Mouse (Mus musculus) embryonic facial prominence, embryonic 12.5 days (tissue): ENCODE measurements around the gene Ctnnd2. TPM values are rescaled to one million over a fixed set of nuclear protein-coding genes. Genes with fewer than 3 reads are reported as not detected.
A peak's percentile ranks its signal among the peaks of the same experiment; 100 is the strongest.

Experiments
- ATAC-seq: fragments of 200-750 bp; cut with Nextera tagmentation; 2 replicates; pipeline ENCODE4 v1.8.0; 2017; ENCODE audit not compliant: insufficient number of reproducible peaks, insufficient read depth, low FRiP score, low TSS enrichment
- H3K27ac ChIP-seq: fragments of 300-500 bp; sonication (generic); 2 replicates; pipeline ENCODE4 v1.5.1; 2016; ENCODE audit warnings: mild to moderate bottlenecking
- H3K27me3 ChIP-seq: fragments of 300-500 bp; sonication (generic); 2 replicates; pipeline ENCODE4 v1.6.1; 2016; ENCODE audit warnings: mild to moderate bottlenecking, moderate library complexity
- H3K36me3 ChIP-seq: fragments of 300-500 bp; sonication (generic); 2 replicates; pipeline ENCODE4 v1.6.1; 2016; ENCODE audit warnings: mild to moderate bottlenecking
- H3K4me1 ChIP-seq: fragments of 300-500 bp; sonication (generic); 2 replicates; pipeline ENCODE4 v1.6.1; 2016
- H3K4me2 ChIP-seq: fragments of 300-500 bp; sonication (generic); replicated peaks from 2 replicates; pipeline ENCODE4 v1.6.1; 2016; ENCODE audit warnings: mild to moderate bottlenecking, moderate library complexity
- H3K4me3 ChIP-seq: fragments of 300-500 bp; sonication (generic); 2 replicates; pipeline ENCODE4 v1.5.1; 2016; ENCODE audit warnings: mild to moderate bottlenecking
- H3K9ac ChIP-seq: fragments of 300-500 bp; sonication (generic); 2 replicates; pipeline ENCODE4 v1.6.1; 2016; ENCODE audit warnings: mild to moderate bottlenecking, moderate library complexity
- H3K9me3 ChIP-seq: fragments of 300-500 bp; sonication (generic); 2 replicates; pipeline ENCODE4 v1.6.1; 2016; ENCODE audit warnings: mild to moderate bottlenecking, moderate library complexity
- WGBS: fragments of 180-500 bp; shearing (Covaris S2); methylation state at CpG from one replicate; pipeline ENCODE4 v1.1.7; 2016; 5-methylcytosine and 5-hydroxymethylcytosine counted together
- polyA plus RNA-seq: library from polyadenylated mRNA; unstranded; fragments of >200 nt; fragmentation: Nextera tagmentation; extraction: Ambion mirVana; gene quantifications from 2 replicates; pipeline ENCODE4 v1.2.1, GENCODE M21; 2016

The Ctnnd2 gene
- polyA plus RNA-seq, 1 experiment from 2014 or later: 13.5 TPM

DNA sequence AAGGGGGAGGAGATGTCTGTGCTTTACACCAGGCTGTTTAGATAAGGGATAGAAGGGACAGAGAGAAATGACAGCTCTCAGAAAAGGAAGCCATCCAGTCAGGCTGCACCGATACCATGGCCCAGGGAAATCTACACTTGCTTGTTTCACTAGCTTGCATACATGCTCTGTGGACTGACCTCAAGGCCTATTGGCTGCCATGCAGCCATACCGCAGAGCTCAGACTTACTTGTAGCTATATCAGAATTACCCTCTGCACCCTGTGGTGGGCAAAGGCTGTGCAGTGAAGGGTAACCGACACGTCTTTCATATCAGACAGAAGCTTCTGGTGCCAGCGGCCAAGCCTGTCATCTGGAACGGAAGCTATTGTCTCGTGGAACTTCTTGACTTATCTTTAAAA lies 604.5 kb downstream of the Ctnnd2 start:
- H3K4me3 ChIP-seq: no peak overlapping the region
- no peak overlapping the region for H3K9ac ChIP-seq
- H3K27ac ChIP-seq: no peak overlapping the region
- no peaks in the 10 kb centered on the region for H3K4me1 ChIP-seq
- WGBS: 87% methylated on average over 7 of the region's 7 CpGs
- no peak overlapping the region for H3K4me2 ChIP-seq
- no peaks in the 10 kb centered on the region for H3K9me3 ChIP-seq
- H3K27me3 ChIP-seq: no peaks in the 10 kb centered on the region
- H3K36me3 ChIP-seq: no peaks in the 10 kb centered on the region
- ATAC-seq: no peak

DNA sequence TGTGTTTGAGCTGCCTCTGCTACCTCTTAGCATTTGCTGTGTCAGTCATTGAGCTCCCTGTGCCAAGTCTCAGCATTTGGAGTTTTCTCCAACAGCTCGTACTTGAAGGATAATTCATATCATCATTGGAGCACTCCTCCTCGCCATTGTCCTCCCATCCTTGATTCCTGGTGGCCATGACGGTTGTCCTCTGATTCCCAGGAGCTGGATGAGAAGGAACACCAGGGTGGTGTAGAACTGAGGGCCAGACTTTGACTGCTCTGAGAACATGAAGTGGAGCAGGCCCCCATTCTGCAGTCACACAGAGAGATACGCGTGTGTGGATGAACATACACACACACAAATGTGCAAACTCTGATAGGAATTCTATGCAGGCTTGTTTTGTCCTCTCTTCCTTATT lies 605.4 kb downstream of the Ctnnd2 start:
- H3K9ac ChIP-seq: no peak overlapping the region
- no peaks in the 10 kb centered on the region for H3K36me3 ChIP-seq
- H3K4me1 ChIP-seq: no peaks in the 10 kb centered on the region
- no peak overlapping the region for H3K27ac ChIP-seq
- no peak overlapping the region for H3K4me2 ChIP-seq
- H3K27me3 ChIP-seq: no peaks in the 10 kb centered on the region
- ATAC-seq: no peak
- no peak overlapping the region for H3K4me3 ChIP-seq
- H3K9me3 ChIP-seq: no peaks in the 10 kb centered on the region
- WGBS: 89% methylated on average over 5 of the region's 5 CpGs

DNA sequence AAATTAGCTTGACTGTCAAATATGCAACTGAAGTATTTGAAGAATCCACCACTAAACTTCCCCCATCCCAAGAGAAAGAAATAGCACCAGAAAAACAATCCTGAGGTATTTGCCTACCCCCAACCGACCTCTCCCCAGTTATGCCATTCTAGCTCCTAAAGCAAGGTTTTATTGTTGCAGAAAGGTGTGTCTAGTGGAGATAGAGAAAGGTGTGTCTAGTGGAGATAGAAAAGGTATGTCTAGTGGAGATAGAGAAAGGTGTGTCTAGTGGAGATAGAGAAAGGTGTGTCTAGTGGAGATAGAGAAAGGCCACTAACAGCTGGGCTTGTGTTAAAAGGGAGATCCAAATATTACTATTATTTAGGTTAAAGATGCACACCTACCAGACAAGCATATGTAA lies 607.5 kb downstream of the Ctnnd2 start:
- Histone ChIP-seq H3K4me2 (no peak overlapping the region), H3K9ac (no peak overlapping the region), H3K27me3 (no peaks in the 10 kb centered on the region), H3K27ac (no peak overlapping the region), H3K36me3 (no peaks in the 10 kb centered on the region), H3K4me1 (no peaks in the 10 kb centered on the region), H3K4me3 (no peak overlapping the region), H3K9me3 (no peaks in the 10 kb centered on the region)
- ATAC-seq: no peak
- WGBS: 75% methylated on average over 1 of the region's 1 CpGs

DNA sequence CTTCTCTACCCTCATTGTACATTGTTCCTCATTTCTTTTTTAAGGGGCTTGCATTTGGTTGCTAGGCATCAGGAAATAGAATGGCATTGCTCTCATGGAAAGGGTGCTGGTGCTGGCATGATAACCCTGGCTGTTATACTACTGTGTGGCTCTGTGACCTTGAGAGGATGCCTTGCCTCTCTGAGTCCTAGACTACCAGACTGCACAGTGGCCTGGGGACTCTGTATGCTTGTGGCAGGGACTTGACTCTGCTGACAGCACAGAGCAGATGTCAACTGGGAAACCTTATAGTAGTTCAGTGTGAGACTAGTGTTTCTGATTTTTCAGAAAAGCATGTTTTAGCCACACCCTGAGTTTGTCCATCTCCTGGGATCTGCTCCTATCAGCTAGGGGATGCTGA lies 608.6 kb downstream of the Ctnnd2 start:
- no peak overlapping the region for H3K9ac ChIP-seq
- no peak overlapping the region for H3K27ac ChIP-seq
- H3K9me3 ChIP-seq: no peaks in the 10 kb centered on the region
- no peaks in the 10 kb centered on the region for H3K36me3 ChIP-seq
- no peaks in the 10 kb centered on the region for H3K4me1 ChIP-seq
- no peak overlapping the region for H3K4me2 ChIP-seq
- ATAC-seq: 0 out of 2 replicates have a peak, but pooled peaks have one; percentile 56
- no peak overlapping the region for H3K4me3 ChIP-seq
- H3K27me3 ChIP-seq: no peaks in the 10 kb centered on the region

DNA sequence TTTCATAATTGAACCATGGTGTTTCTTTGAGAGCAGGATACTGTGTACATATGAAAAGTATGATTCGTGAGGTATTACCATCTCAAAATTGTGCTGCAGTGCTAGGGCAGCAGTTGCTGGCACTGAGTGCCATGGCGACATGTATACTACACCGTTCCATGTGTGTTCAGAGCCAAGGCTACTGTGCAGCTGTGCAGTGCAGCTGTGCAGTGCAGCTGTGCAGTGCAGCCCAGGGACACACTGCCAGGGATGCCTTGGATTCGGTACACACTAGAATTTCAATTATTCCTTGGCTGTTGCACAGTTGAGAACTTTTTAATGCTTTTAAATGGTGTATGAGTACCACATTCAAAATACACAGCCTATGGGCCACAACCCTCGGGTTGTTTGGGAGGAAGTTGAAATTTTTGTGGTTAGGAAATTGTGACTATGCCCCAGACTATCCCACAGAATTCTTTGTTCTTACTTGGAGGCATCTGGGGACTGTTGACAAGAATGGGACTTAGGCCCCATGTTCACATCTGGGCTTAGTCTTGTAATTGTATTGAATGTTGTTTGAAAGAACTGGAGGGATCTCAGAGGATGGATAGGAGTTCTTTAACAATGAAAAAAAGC lies 613.4 kb downstream of the Ctnnd2 start:
- Histone ChIP-seq H3K9me3 (no peaks in the 10 kb centered on the region), H3K9ac (no peak overlapping the region), H3K4me1 (no peaks in the 10 kb centered on the region), H3K27me3 (no peaks in the 10 kb centered on the region), H3K27ac (no peak overlapping the region), H3K36me3 (no peaks in the 10 kb centered on the region), H3K4me3 (no peak overlapping the region), H3K4me2 (no peak overlapping the region)
- ATAC-seq: no peak
- WGBS: 75% methylated on average over 5 of the region's 5 CpGs

DNA sequence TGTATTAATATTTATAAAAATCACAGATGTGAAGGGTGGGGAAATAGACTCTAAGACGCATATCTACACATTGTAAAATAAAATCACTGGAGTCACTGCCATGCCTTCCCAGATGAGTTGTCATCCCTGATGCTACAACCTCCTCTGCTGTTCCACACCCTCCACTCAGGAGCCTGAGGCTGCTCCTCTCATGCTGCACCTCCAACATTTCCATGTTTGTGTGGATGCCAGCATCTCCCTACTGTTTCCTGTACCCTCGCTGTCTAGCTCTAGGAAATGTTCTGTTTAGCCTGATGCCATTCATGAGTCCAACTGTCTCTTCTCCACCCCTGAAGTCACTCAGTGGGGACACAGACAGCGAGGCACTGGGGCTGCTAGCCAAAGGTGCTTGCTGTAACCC lies 620.9 kb downstream of the Ctnnd2 start:
- H3K27ac ChIP-seq: no peak overlapping the region
- WGBS: 85% methylated on average over 3 of the region's 3 CpGs
- no peak overlapping the region for H3K4me3 ChIP-seq
- no peak overlapping the region for H3K9ac ChIP-seq
- no peak for ATAC-seq
- no peaks in the 10 kb centered on the region for H3K4me1 ChIP-seq
- no peaks in the 10 kb centered on the region for H3K9me3 ChIP-seq
- no peak overlapping the region for H3K4me2 ChIP-seq
- H3K36me3 ChIP-seq: no peaks in the 10 kb centered on the region
- no peaks in the 10 kb centered on the region for H3K27me3 ChIP-seq

DNA sequence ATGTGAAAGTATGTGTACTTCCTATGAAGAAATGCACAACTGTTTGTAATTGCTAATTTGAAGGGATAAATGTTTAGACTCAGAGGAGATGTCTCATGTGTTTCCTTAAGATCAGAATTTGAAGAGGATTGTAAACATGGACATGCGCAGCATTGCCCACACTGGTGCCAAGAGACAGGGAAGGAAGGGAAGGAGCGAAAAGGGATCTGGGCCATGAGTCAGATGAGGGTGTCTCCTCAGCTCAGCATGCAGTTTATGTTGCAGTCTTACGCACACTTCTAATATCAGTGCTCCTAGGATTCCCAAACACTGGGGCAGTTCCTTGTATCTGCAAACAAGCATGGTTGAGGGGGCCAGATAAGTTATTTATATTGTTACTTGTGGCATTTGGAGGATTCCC lies 623.3 kb downstream of the Ctnnd2 start:
- no peaks in the 10 kb centered on the region for H3K27me3 ChIP-seq
- H3K4me2 ChIP-seq: no peak overlapping the region
- H3K4me1 ChIP-seq: no peaks in the 10 kb centered on the region
- no peaks in the 10 kb centered on the region for H3K9me3 ChIP-seq
- no peaks in the 10 kb centered on the region for H3K36me3 ChIP-seq
- H3K9ac ChIP-seq: no peak overlapping the region
- H3K27ac ChIP-seq: no peak overlapping the region
- ATAC-seq: no peak
- WGBS: 93% methylated on average over 3 of the region's 3 CpGs
- no peak overlapping the region for H3K4me3 ChIP-seq

DNA sequence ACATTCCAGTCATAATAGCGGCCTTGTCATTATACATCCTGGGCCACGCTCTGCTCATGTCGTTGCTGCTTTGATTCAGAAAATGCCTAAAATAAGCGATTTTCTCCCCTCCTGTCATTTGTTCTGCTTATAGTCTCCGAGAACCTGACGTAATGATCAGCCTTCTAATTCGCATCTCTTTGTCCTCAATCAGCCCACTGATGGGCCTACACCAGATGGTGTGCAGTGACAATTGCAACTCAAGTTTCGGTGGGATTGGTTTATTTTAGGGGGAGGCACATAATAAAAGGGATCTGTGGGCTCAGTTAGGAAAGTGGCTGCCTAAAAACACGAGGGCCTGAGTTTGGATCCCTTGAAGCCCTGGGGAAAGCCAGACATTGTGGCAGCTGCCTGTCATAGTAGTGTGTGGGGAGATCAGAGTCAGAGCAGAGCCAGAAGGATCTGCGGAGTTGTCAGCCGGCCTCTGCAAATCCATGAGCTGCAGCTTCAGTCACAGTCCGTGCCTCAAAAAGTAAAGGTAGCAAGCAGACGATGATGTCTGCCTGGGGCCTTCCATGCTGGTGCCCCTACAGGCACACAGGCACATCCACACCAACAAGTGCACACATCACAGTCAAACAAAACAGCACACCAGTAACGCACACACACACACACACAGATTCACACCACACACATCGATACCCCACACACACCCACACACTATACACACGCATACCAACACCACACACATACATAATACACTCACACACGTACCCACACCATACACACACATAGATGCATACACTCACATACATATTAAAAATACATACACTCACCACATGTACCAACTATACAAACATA lies 655.3 kb downstream of the Ctnnd2 start:
- Histone ChIP-seq H3K27ac (no peak overlapping the region), H3K9ac (no peak overlapping the region), H3K36me3 (no peaks in the 10 kb centered on the region), H3K4me1 (no peaks in the 10 kb centered on the region), H3K4me2 (no peak overlapping the region), H3K4me3 (no peak overlapping the region), H3K27me3 (no peaks in the 10 kb centered on the region), H3K9me3 (no peaks in the 10 kb centered on the region)
- 75% methylated on average over 17 of the region's 17 CpGs for WGBS
- ATAC-seq: no peak

DNA sequence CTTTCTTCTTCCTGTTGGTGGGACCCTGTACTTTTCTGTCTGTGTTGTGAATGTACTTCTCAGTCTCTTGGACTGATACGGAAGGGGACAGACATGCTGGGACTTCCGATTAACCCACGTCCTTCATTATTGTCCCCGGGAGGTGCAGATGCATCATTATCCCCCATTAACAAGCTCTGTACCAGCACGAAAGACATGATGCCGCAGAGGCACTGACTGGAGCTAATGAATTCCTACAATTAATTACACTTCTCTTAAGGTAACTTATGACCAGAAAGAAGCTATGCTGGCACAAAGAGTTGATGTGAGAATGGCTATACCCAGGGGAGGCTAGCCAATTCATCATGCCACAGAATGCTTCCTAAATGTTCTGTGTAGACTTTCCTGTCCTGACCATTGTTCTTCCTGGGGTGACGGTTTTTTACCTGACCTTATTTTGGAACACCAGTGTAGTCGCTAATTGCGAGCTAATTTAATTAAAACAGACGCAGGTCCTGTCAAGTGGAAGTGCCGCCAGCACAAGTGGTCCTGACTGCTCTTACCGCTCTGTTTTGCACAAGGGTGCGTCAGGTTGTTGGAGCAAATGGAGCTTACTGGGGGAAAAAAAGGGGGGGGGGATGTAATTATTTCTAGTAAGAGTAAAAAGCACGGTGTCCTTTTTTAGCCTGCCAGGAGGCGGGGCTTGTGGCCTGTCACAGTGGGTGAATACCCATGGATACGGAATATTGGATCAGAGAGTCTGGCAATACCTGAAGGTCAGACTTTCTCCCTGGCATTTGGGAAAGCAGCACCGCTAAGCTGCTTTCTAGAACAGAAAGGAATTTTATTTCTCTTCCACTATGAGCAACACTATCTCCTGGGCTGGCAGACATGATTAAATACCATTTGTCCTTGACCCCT lies 685.1 kb downstream of the Ctnnd2 start:
- no peaks in the 10 kb centered on the region for H3K4me1 ChIP-seq
- no peak overlapping the region for H3K27ac ChIP-seq
- H3K9ac ChIP-seq: no peak overlapping the region
- no peaks in the 10 kb centered on the region for H3K9me3 ChIP-seq
- ATAC-seq: no peak
- no peaks in the 10 kb centered on the region for H3K36me3 ChIP-seq
- H3K4me2 ChIP-seq: no peak overlapping the region
- 71% methylated on average over 17 of the region's 17 CpGs for WGBS
- H3K4me3 ChIP-seq: no peak overlapping the region
- H3K27me3 ChIP-seq: no peaks in the 10 kb centered on the region

DNA sequence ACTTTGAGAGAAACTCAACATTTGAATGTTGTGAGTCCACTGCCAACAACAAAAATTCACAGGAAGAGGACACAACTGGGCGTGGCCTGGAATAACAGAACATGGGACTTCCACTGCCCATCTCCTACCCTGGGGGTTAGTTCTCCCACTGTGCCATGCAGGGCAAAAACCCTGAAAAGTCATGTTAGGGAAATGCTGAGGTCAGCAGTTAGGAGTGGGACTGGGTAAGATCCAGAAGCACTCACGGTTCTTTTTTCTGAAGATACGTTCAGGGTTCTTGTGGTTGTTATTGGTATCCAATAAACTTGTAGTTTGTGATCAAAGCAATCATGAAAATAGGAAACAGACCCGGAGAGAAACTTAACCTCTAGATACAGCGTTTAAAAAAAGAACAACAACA lies 695.0 kb downstream of the Ctnnd2 start:
- no peaks in the 10 kb centered on the region for H3K27me3 ChIP-seq
- no peaks in the 10 kb centered on the region for H3K4me1 ChIP-seq
- 82% methylated on average over 5 of the region's 5 CpGs for WGBS
- H3K4me3 ChIP-seq: no peak overlapping the region
- no peak overlapping the region for H3K4me2 ChIP-seq
- H3K9me3 ChIP-seq: no peaks in the 10 kb centered on the region
- H3K9ac ChIP-seq: no peak overlapping the region
- no peak for ATAC-seq
- H3K27ac ChIP-seq: no peak overlapping the region
- no peaks in the 10 kb centered on the region for H3K36me3 ChIP-seq

DNA sequence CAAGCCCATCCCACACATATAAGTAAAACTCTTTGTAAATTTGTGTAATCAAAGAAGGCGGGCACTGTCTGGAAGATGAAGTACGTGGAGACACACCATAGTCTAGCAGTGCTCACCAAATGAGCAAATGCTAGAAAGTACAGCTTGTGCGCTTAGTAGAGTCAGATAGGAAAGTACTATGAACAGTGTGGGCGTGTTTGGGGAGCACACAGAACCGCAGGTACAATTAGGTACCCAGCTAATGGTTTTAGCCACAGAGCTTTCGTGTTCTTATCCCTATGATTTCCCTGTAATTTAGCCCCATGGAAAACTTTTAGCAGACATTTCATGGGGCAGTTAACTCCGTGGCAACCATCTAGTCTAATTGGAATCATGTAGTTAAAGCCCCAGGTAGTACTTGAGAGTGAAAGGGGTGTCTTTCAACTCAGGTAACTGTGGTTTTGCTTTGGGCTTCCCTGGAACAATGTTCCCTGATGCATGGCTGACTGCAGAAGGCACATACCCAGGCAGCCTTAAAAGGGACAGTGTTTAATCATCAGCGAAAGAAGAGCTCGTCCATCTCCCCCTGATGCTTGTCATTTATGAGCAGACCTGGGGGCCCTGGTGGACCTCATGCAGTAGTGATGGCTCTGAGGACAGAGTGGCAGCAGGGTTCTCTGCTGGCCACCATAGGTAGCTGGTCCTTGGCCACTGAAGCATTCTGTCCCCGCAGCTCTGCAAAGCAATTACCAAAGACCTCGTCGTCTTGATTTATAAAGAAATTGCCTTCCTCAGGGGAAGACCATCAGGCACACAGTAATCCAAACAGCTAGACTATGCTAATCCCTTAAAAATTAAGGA lies 697.5 kb downstream of the Ctnnd2 start:
- H3K9me3 ChIP-seq: no peaks in the 10 kb centered on the region
- H3K9ac ChIP-seq: no peak overlapping the region
- H3K36me3 ChIP-seq: no peaks in the 10 kb centered on the region
- H3K4me2 ChIP-seq: no peak overlapping the region
- no peak overlapping the region for H3K4me3 ChIP-seq
- no peak overlapping the region for H3K27ac ChIP-seq
- H3K27me3 ChIP-seq: no peaks in the 10 kb centered on the region
- ATAC-seq: no peak
- H3K4me1 ChIP-seq: no peaks in the 10 kb centered on the region
- 76% methylated on average over 12 of the region's 12 CpGs for WGBS
